Mouse (Mus musculus) limb, embryonic 11.5 days (tissue): ENCODE measurements around the gene Frmd4b. TPM values are rescaled to one million over a fixed set of nuclear protein-coding genes. Genes with fewer than 3 reads are reported as not detected.
"Not testable (repeated sequence)": the region's sequence is repeated elsewhere in the genome, so short reads cannot be mapped to it uniquely, and the experiment has no call there.

Experiments
- ATAC-seq: fragments of 200-750 bp; cut with Nextera tagmentation; 2 replicates; pipeline ENCODE4 v1.8.0; 2017; ENCODE audit warnings: low read depth; ENCODE audit not compliant: insufficient number of reproducible peaks, low FRiP score, low TSS enrichment
- DNase-seq: peaks from one replicate; pipeline ENCODE4 v3.0.0-alpha.2; 2015; ENCODE audit warnings: low spot score
- H3K27ac ChIP-seq: fragments of 300-500 bp; sonication (generic); replicated peaks from 2 replicates; pipeline ENCODE4 v1.5.1; 2014; ENCODE audit warnings: low read depth, mild to moderate bottlenecking, low read length
- H3K27me3 ChIP-seq: fragments of 300-500 bp; sonication (generic); 2 replicates; pipeline ENCODE4 v1.6.1; 2014; ENCODE audit warnings: mild to moderate bottlenecking, low read length, mixed read lengths; ENCODE audit not compliant: control insufficient read depth, insufficient read depth
- H3K36me3 ChIP-seq: fragments of 300-500 bp; sonication (generic); 2 replicates; pipeline ENCODE4 v1.6.1; 2014; ENCODE audit warnings: mild to moderate bottlenecking, low read length, moderate library complexity, mixed read lengths; ENCODE audit not compliant: control insufficient read depth, insufficient read depth
- H3K4me1 ChIP-seq: fragments of 300-500 bp; sonication (generic); 2 replicates; pipeline ENCODE4 v1.6.1; 2014; ENCODE audit warnings: low read length, mixed read lengths; ENCODE audit not compliant: control insufficient read depth, insufficient read depth
- H3K4me2 ChIP-seq: fragments of 300-500 bp; sonication (generic); 2 replicates; pipeline ENCODE4 v1.6.1; 2014; ENCODE audit warnings: low read depth, mild to moderate bottlenecking, moderate library complexity; ENCODE audit not compliant: severe bottlenecking
- H3K4me3 ChIP-seq: fragments of 300-500 bp; sonication (generic); 2 replicates; pipeline ENCODE4 v1.5.1; 2014; ENCODE audit warnings: low read depth, low read length
- H3K9ac ChIP-seq: fragments of 300-500 bp; sonication (generic); 2 replicates; pipeline ENCODE4 v1.6.1; 2014; ENCODE audit warnings: mild to moderate bottlenecking, low read length
- H3K9me3 ChIP-seq: fragments of 300-500 bp; sonication (generic); 2 replicates; pipeline ENCODE4 v1.6.1; 2016; ENCODE audit warnings: low read length; ENCODE audit not compliant: control insufficient read depth
- WGBS: fragments of 180-500 bp; shearing (Covaris S2); extraction: QIAGEN DNeasy Blood & Tissue Kit; methylation state at CpG from one replicate; pipeline ENCODE4 v1.1.7; 2014; 5-methylcytosine and 5-hydroxymethylcytosine counted together
- polyA plus RNA-seq: library from polyadenylated mRNA; unstranded; fragments of >200 nt; fragmentation: Nextera tagmentation; extraction: Ambion mirVana; gene quantifications from 2 replicates; pipeline ENCODE4 v1.2.1, GENCODE M21; 2014

Frmd4b gene
- polyA plus RNA-seq, 1 experiment from 2014 or later = 12.3 TPM

DNA sequence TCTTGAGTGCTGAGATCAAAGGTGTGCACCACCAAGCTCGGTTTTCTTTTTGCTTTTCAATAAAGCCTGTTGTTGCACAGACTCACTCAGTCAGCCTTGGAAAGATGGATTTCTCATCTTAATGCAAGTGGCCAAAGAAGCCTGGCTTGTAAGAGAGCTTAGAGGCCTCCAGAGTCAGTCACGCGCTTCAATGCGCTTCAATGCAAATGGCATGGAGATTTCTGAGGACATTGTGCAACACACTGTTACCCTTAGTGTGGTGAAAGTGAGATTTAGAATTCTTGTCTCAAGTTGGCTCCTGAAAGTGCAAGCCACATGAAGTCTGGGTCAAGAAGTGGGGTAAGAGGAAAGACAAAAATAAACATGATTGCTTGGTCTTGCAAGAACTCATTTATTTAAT, 236.1 kb downstream of the Frmd4b start:
- H3K27me3 ChIP-seq = no peaks in the 10 kb centered on the region
- H3K27ac ChIP-seq = no peak overlapping the region
- no peak for ATAC-seq
- H3K4me2 ChIP-seq = no peak overlapping the region
- H3K9me3 ChIP-seq = no peaks in the 10 kb centered on the region
- no peak for DNase-seq
- no peaks in the 10 kb centered on the region for H3K4me1 ChIP-seq
- no peaks in the 10 kb centered on the region for H3K36me3 ChIP-seq
- WGBS = 84% methylated on average over 4 of the region's 4 CpGs
- no peak overlapping the region for H3K4me3 ChIP-seq
- H3K9ac ChIP-seq = no peak overlapping the region

DNA sequence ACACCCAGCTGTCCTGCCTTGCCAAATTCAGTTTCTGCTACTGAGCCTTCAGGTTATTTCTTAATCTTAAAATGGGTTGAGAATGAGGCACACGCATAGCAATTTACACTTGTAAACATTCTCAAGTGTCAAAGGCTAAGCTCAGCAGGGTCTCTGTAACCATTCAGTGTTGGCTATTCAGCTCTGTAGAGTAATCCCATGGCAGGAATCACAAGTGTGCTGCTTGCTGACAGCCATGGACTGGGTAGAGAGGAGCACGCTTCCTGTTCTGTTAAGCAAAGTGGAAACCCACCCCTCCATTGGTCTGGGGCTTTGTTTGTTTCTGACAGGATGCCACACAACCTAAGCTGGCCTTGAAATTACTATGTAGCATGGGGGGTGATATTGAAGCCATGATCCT, 246.4 kb downstream of the Frmd4b start:
- no peaks in the 10 kb centered on the region for H3K27me3 ChIP-seq
- 70% methylated on average over 2 of the region's 2 CpGs for WGBS
- no peaks in the 10 kb centered on the region for H3K36me3 ChIP-seq
- DNase-seq (no peak), ATAC-seq (no peak)
- H3K4me2 ChIP-seq = no peak overlapping the region
- no peaks in the 10 kb centered on the region for H3K9me3 ChIP-seq
- no peaks in the 10 kb centered on the region for H3K4me1 ChIP-seq
- no peak overlapping the region for H3K27ac ChIP-seq
- H3K4me3 ChIP-seq = no peak overlapping the region
- no peak overlapping the region for H3K9ac ChIP-seq

DNA sequence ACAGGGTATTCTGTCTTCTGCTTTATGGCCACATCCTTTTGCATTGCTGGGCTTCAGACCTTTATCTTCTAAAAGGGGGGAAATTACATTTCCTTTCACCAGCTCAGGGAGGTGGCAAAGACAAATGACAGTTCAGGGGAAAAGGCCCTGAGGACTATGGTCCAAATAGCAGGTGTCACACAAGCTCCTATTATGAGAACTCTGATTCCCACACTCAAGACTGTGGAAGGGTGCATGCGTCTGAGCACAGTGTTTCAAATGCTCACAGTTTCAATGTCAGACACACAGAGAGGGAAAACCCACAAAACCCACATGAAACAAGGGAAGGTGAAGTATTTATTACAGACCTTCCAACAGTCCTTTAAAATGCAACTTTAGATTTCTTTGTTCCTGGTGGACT, 246.9 kb downstream of the Frmd4b start:
- no peak for DNase-seq
- Histone ChIP-seq H3K4me1 (no peaks in the 10 kb centered on the region), H3K36me3 (no peaks in the 10 kb centered on the region), H3K4me2 (no peak overlapping the region), H3K9ac (no peak overlapping the region), H3K27ac (no peak overlapping the region), H3K27me3 (no peaks in the 10 kb centered on the region), H3K9me3 (no peaks in the 10 kb centered on the region), H3K4me3 (no peak overlapping the region)
- ATAC-seq = no peak
- 70% methylated on average over 1 of the region's 1 CpGs for WGBS

DNA sequence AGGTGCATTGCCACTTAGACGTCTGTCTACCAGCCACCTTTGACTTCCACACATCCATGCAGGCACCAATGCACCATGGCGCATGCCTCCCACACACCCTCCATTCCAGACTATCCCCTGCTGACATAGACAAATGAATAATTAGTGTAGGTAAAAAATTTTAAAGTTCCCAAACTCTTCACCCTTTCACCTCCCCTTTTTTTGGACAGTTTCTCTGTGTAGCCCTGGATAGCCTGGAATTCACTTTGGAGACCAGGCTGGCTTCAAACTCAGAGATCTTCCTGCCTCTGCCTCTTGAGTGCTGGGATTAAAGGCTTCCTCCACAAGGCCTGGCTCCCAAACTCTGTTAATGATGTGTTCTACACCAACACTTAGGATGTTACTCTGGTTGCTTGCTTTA, 253.5 kb downstream of the Frmd4b start:
- no peak overlapping the region for H3K27ac ChIP-seq
- H3K4me1 ChIP-seq = no peaks in the 10 kb centered on the region
- DNase-seq (no peak), ATAC-seq (no peak)
- H3K27me3 ChIP-seq = no peaks in the 10 kb centered on the region
- H3K4me3 ChIP-seq = no peak overlapping the region
- no peaks in the 10 kb centered on the region for H3K36me3 ChIP-seq
- 88% methylated on average over 2 of the region's 2 CpGs for WGBS
- H3K9ac ChIP-seq = no peak overlapping the region
- H3K4me2 ChIP-seq = no peak overlapping the region
- H3K9me3 ChIP-seq = no peaks in the 10 kb centered on the region

- not testable (repeated sequence) for H3K9me3 ChIP-seq, H3K9ac ChIP-seq, H3K36me3 ChIP-seq, H3K4me1 ChIP-seq, DNase-seq, H3K27ac ChIP-seq, ATAC-seq, H3K27me3 ChIP-seq, H3K4me3 ChIP-seq, H3K4me2 ChIP-seq
- 89% methylated on average over 2 of the region's 4 CpGs for WGBS
These were observed 259.7 kb downstream of the Frmd4b start for GRCm38 (mm10) chr6:97357606-97358005.

DNA sequence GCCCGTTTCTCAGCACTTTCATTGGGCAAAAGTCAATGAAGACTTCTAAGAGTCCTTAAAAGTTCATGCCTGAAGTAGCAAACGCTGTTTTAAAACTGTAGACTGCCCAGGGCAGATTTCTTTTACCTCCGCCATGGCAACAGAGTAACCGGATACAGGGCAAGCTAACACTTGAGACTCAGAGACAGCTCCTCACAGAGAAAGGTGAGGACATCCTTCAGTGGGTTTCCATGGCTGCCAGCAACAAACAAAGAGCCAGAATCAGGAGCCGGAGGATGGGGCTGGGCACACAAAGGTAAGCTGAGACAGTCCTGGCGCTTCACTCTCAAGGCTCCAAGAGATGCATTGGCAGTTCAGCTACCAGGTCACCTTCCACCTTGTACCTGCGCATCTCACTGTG, 260.7 kb downstream of the Frmd4b start:
- ATAC-seq (no peak), DNase-seq (no peak)
- H3K4me3 ChIP-seq = no peak overlapping the region
- H3K27me3 ChIP-seq = no peaks in the 10 kb centered on the region
- WGBS = 65% methylated on average over 7 of the region's 7 CpGs
- no peaks in the 10 kb centered on the region for H3K36me3 ChIP-seq
- no peak overlapping the region for H3K27ac ChIP-seq
- H3K4me2 ChIP-seq = no peak overlapping the region
- no peaks in the 10 kb centered on the region for H3K9me3 ChIP-seq
- H3K9ac ChIP-seq = no peak overlapping the region
- H3K4me1 ChIP-seq = peaks cover 13% of the 10 kb centered on the region

DNA sequence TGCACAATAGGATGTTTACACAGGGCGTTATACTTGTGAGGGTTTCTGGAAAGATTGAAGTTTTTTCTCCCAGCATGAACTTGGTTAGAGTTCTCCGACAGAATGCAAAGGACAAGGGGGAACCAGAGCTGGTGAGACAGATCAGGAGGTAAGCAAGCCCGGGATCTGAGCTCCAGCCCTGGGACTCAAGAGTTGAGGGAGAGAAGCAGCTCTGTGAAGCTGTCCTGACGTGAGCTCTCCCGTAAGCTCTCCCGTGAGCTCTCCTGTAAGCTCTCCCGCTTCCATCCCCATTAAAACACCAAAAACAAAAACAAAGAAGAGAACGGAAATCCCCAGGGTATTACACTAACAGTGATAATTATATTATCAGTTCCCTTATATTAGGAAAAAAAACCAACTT, 262.2 kb downstream of the Frmd4b start:
- ATAC-seq = no peak
- no peak overlapping the region for H3K27ac ChIP-seq
- peaks cover 15% of the 10 kb centered on the region for H3K4me1 ChIP-seq

GRCm38 (mm10) chr6:97353933-97354332, 263.4 kb downstream of the Frmd4b start:
- no peaks in the 10 kb centered on the region for H3K27me3 ChIP-seq
- ATAC-seq (no peak; the same call in 1 of the 2 replicates), DNase-seq (peak; percentile 66)
- H3K4me3 ChIP-seq = peak overlapping the region; percentile 7; the same call in 1 of the 2 replicates
- H3K9me3 ChIP-seq = no peaks in the 10 kb centered on the region
- H3K27ac ChIP-seq = no peak overlapping the region
- peak overlapping the region; percentile 32 for H3K4me2 ChIP-seq
- peaks cover 20% of the 10 kb centered on the region for H3K4me1 ChIP-seq
- no peak overlapping the region for H3K9ac ChIP-seq
- WGBS = 10% methylated on average over 5 of the region's 5 CpGs
- no peaks in the 10 kb centered on the region for H3K36me3 ChIP-seq

More for the DNA sequence above, 262.2 kb downstream of the Frmd4b start:
- no peaks in the 10 kb centered on the region for H3K27me3 ChIP-seq
- H3K36me3 ChIP-seq = no peaks in the 10 kb centered on the region
- H3K4me3 ChIP-seq = no peak overlapping the region
- no peaks in the 10 kb centered on the region for H3K9me3 ChIP-seq
- H3K4me2 ChIP-seq = no peak overlapping the region
- H3K9ac ChIP-seq = no peak overlapping the region
- no peak for DNase-seq
- WGBS = 25% methylated on average over 8 of the region's 8 CpGs

DNA sequence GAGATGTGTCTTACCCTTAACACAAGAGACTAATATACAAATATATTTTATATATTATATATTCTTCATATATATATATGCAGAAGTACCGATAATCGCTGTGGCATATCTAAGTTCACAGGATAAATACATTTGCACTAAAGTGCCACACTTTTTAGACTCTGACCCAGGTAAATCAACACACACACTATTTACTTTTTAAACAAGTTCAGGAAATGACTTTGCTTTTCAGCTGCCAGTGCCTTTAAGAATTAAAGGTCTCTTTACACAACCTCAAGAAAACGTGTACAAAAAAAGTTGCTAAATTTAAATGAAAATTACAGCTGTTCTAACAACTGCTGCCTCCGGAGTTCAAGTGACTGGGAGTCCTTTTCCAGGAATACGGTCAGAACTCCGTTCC, 264.0 kb downstream of the Frmd4b start:
- ATAC-seq = no peak
- Histone ChIP-seq H3K4me2 (peak overlapping the region; percentile 32; the same call in 1 of the 2 replicates), H3K4me3 (no peak overlapping the region), H3K27ac (no peak overlapping the region), H3K9ac (no peak overlapping the region), H3K27me3 (no peaks in the 10 kb centered on the region), H3K4me1 (peaks cover 20% of the 10 kb centered on the region), H3K9me3 (no peaks in the 10 kb centered on the region), H3K36me3 (no peaks in the 10 kb centered on the region)
- 45% methylated on average over 6 of the region's 6 CpGs for WGBS
- DNase-seq = no peak
